Mouse (Mus musculus): Measurements from ENCODE around the gene Ilf2.

The Ilf2 gene

DNA sequence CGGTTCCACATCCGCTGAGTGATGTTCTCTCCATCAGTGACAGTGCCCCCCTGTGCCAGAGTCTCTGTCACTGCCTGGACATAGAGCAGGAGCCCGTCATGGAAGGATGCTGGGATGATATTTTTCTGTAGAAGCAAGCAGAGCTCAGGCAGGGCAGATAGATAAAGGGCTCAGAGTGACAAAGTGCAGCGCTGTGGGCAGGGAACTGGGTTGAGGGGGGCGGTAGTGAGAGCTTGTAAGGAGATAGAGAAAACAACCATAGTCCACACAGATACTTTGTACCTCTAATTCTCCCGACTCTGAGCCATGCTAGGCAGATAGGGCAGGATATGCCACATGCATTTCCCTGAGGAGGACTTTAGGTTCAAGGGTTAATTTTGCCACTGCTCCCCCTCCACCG, 13.3 kb upstream of the Ilf2 start:
- DNase-seq (ENCODE audit: low read depth, low spot score) = no peak

DNA sequence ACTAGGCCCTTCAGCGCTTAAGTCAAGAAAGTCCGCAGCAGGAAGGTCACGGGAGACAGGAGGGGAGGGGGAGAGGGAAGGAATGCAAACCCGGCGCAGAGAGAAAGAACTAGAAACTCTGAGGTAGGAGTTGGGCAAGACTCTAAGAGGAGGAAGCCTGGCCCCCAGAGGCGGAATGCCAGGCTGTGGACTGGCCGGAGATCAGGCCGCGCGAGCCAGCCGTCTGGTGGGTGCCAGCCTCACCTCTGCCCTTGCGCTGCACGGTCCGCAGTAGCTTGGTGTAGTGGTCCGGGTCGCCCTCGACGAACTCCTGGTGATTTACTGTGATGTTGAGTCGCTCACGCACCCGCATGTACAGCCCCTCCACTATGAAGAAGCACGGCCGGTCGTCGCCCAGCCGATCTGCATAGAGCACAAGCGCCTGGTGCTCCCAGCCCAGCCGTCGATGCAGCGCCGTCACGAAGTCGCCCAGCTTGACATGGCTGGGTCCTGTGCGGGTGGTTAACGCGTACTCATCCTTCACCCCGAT, 11.3 kb upstream of the Ilf2 start:
- no peak for DNase-seq (ENCODE audit: low read depth, low spot score)

DNA sequence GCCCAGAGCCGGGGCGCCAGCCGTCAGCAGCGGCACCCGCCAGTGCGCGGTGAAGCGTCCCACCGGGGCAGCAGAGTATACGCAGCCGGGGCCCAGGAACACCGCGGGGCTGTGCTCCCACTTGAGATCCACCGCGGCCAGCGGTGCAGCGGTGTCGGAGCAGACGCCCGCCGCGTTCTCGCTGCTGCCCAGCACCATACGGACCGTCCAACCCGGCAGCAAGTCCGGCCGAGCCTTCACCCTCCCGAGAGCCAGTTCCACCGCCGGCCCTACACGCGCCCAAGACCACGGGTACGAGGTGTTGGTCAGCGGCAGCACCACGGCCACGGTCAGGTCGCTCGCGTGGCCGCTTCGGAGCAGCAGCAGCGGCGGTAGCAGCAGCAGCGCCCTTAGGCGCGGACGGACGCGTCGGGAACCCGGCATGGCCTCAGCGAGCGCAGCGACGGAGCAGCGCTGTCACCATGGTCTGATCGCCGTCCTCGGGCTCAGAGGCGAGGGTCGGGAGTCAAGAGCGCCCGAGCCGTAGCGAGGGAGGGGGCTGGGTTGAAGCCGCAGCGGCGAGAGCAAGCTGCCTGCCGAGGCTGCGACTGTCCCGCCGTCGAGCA, 10.7 kb upstream of the Ilf2 start:
- DNase-seq (ENCODE audit: low read depth, low spot score) = no peak

DNA sequence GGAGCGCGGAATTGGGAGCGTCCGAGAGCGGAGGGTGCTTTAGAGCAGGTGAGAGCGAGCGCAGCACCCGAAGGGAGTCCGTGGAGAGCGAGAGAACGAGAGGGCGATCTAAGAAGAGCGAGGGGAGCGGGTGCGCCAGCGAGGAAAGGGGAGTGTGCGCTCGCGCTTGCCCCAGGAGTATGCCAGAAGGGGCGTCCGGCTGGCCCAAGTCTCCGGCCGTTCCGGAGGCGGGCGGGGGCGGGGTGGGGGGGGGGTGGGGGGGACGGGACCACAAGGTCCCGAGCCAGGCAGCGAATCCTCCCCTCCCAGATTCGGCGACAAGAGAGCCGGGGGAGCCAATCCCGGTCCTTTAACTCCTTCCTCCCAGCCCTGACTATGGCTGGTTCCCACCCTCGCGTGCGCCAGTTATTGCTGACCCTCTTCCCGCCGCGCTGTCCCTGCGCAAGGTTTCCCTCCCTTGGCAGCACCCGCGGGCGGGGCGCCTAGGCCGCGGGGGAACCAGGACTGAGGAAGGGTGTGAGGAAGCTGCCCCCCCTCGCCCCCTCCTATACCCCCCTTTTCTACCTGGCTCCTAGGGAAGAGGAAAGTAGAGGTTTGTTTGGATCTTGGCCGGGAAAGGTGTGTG, 10.1 kb upstream of the Ilf2 start, which contains the start of gene Npr1:
Gene Npr1 (minus strand): TSS at position 181 of the 625 bp plus-strand sequence.
- no peak for DNase-seq (ENCODE audit: low read depth, low spot score)

DNA sequence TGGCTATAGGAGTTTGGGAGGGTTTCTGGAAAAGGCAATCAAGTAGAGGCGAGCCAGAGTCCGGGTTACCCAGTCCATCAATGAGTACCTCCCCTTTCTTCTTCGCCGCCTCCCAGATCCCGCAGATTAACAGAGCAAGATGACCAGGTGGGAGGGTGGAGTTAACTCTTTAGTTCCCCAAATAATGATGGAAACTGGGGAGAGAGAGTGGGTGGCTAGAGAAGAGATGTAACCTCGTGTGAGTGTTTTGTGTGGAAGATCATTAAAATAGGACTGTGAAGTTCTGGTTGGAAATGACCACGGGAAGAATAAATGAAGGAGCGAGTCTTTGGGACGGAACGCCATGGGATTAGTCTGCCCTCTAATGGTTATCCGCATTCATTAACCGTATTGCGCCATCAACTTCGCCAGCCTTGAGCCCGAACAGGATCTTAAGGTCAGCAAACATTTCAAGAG, 9.6 kb upstream of the Ilf2 start:
- DNase-seq (ENCODE audit: low read depth, low spot score) = peak; percentile 91

DNA sequence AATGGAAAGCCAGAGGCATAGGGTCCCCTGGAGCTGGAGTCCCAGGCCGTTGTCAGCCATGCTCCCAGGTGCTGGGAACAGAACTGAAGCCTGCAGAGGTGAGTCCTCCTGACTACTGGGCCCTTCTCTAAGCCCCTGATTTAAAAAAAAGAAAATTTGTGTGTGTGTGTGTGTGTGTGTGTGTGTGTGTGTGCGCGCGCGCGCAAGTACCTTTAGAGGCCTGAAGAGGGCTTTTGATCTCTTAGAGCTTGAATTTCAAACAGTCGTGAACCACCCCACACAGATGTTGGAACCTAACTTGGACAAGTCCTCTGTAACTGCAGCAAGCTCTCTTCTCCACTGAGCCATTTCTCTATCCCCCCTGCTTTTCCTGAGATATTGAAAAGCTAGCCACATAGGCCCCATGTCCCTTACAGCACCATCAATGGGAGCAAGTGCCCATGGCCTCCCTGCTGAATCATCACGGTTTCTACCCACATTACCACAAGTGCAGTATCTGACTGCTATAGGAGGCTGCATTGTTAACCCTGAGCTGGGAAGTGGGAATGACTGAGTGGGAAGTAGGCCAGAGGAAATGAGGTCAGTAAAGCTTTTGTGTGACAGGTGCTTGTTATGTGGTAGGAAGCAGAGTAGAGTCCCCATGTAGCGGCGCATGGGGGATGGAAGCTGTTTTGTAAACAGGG, 8.2 kb upstream of the Ilf2 start:
- DNase-seq (ENCODE audit: low read depth, low spot score) = no peak

DNA sequence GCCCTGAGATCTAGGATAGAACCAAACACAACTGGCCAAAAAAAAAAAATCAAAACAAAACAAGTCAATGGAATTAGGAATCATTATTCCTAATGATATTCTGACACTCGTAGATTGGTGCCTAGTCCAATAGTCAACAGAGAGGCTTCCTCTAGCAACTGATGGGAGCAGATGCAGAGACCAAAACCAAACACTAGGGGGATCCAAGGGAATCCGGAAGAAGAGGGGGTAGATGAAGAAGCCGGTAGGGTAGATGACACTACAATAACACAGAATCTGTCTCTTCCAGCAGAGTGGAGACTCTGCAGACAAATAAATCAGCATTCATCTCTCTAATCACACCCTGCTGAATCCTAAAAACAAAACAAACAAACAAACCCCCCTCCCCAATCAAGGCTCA, 3.7 kb upstream of the Ilf2 start:
- DNase-seq (ENCODE audit: low read depth, low spot score) = peak; percentile 76

DNA sequence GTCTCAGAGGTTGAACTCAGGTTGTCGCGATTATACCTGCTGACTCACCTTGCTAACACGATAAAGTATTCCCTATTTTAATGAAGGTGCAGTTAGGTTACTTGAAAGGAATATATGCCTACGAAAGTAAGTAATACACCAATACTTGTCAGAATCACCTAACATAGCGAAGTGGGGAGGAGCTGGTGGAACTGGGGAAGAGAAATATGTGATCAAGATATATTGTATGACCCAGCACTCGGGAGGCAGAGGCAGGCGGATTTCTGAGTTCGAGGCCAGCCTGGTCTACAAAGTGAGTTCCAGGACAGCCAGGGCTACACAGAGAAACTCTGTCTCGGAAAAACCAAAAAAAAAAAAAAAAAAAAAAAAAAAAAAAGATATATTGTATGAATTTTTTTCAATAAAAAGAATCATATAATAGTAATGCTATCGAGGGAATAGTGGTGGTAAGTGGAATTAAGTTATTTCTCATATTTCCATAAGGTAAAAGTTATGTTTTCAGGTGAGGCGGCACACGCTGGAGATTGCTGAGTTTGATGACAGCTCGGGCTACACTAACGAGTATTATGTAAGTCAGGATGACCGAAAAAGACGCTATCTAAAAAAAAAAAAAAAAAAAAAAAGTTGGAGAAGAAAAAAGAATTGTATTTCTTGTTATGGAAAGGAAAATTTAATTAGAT, 635 bp upstream of the Ilf2 start:
- DNase-seq (ENCODE audit: low read depth, low spot score) = peak; percentile 46

DNA sequence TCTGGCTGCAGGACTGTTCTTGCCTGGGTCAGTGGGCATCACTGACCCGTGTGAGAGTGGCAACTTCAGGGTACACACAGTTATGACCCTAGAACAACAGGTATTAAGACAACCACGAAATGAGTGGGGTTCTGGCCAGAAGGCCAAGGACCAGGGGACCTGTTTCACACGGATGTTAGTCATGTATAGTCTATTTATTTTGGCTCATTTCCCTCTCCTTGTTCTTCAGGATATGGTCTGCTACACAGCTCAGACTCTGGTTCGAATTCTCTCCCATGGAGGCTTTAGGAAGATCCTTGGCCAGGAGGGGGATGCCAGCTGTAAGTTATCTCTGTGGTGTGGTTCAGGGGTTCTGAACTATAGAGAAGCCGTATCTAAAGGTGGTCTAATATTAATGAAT, 11.1 kb downstream of the Ilf2 start:
- DNase-seq (ENCODE audit: low read depth, low spot score) = peak; percentile 63

DNA sequence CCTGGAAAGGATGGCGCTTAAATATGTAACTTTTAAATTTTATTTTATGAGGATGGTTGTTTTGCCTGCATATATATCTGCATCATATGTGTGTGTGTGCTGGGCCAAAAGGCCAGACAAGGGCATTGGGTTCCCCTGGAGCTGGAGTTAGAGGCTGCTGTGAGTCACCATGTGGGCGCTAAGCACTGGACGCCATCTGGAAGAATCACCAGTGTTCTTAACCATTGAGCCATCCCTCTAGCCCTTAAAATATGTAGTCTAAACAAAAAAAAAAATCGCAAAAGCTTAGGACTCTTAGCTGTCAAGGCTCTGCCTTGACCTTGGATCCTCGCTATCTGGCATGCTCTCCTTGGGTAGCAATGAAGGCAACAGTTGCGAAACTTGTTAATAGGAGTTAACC, 12.7 kb downstream of the Ilf2 start:
- DNase-seq (ENCODE audit: low read depth, low spot score) = peak; percentile 80

DNA sequence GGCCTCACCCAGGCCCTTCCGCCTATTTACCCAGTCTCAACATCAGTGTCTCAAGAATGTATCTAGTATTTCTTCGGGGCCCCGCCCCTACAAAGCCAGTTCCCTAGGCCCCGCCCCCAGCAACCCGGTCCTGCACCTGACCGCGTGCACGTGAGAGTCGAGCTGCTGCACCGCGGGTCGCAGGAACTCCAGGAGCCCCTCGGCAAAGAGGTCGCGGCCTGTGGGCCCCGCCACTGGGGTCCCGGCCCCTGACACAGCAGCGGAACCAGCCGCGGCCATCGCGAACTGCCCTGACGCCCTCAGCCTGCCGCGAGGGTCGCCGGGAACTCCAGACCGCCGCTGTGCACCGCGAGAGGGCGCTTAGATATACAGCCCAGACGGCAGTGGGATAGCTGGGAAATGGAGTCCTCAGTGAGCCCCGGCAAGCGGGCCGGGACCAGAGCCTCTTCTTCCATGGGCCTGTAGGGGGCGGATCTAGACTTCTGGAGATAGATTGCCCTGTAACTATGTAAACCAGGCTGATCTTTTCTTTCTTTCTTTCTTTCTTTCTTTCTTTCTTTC, 14.8 kb downstream of the Ilf2 start, which contains the start of gene Snapin:
Gene Snapin (minus strand): TSS at position 338 of the 561 bp plus-strand sequence.
- DNase-seq (ENCODE audit: low read depth, low spot score) = peak; percentile 98

DNA sequence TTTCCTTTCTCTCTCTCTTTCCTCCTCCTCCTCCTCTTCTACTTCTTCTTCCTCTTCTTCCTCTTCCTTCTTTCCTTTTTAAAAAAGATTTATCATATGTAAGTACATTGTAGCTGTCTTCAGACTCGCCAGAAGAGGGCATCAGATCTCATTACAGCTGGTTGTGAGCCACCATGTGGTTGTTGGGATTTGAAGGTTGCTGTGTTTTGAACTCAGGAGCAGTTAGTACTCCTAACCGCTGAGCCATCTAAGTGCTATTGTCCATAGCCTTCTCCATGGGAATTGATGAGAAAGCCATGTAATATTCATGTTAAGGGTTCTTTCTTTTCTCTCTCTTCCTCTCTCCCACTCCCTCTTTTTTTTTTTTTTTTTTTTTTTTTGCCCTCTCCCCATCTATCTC, 15.4 kb downstream of the Ilf2 start:
- peak; percentile 79 for DNase-seq (ENCODE audit: low read depth, low spot score)

DNA sequence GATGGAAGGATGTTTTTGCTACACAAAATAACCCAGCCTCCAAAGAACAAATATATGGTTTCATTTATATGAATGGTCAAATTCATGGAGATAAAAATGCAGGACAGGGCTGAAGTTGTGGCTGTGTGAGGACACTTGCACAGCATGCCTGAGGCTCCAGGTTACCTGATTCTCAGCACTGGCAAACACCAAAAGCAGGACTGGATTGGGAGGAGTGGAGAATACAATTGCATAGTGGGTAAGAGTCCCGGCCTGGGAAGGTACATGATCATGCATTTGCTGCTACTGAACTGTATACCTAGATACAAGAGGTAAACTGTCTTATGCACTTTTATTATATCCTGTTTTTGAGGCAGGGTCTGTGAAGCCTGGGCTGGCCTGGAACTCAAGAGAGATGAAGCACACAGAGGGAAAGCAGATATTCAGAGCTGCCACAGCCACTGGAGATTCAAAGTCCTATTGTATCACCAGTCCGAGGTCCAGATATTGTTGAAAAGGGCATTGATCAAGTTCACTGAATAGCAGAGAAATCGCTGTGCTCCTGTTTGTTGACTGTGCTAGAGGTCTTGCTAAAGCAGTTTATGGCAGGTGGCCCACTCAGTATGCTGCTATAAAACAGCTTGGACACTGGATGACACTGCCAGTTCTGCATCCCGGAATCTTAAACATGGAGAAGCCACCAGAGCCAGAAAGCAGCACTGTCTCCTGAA, 18.1 kb downstream of the Ilf2 start:
- DNase-seq (ENCODE audit: low read depth, low spot score) = no peak

DNA sequence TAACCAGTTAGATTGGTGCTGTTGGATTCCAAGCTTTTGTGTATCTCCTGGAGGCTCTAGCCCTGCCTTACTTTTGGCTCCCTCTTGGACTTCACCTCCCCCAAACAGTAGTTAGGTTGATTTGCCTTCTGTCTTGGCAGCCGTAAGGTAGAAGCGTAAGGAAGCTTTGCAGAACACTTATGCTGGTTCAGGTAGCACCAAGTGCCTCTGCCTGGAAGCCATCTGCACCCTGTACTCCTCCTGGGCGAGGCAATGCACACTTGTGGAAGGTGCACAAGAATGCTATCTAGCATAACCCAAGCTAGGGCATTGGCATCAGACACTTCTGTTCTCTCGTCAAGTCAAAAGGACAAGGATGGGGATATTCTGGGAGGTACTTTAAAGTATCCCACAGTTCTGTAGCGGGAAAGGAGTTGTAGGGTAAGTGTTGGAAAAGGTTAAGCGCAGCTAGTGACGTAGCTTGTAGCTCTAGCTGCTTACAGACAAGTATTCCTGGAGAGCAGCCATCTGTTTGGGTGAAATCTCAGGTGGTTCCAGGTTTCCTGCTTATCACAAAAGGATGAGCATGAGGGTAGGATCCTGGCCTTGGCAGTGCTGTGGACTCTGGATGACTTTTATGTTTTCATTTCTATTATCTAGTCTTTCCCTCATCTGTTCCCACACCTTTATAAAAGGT, 20.1 kb downstream of the Ilf2 start:
- DNase-seq (ENCODE audit: low read depth, low spot score) = no peak

DNA sequence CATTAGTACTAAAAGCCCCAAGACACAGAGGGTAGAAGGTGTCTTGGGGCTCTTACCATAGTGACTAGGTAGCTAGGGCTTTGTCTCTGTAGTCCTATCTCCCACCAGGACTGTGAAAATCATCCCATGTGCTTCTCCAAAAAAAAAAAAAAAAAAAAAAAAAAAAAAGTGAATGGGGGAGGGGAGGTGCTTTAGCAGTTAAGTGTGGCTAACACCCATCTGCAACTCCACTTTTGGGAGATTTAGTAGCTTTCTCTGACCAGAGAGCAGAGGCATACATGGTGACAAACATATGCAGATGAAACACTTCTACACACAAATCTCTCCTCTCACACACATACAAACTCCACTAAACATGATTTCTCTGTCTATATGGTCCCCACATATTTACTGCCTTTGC, 21.7 kb downstream of the Ilf2 start:
- no peak for DNase-seq (ENCODE audit: low read depth, low spot score)

DNA sequence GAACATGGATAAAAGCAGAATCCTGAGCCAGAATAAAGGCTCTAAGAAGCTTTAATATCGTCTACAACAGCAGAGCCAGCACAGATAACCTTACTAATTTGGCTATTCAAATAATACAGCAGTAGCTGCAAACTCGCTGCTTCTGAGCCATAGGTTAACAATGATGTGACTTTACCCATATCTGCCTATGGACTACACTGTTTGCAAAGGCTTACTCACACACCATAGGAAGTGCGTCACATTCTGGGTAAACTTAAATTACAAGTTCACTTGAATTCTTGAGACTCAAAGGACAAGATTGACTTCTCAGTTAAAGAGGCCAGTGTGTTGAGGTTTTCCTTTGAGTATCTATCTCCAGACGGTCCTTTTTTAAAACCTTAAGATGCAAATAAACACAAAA, 27.5 kb downstream of the Ilf2 start:
- no peak for DNase-seq (ENCODE audit: low read depth, low spot score)

DNA sequence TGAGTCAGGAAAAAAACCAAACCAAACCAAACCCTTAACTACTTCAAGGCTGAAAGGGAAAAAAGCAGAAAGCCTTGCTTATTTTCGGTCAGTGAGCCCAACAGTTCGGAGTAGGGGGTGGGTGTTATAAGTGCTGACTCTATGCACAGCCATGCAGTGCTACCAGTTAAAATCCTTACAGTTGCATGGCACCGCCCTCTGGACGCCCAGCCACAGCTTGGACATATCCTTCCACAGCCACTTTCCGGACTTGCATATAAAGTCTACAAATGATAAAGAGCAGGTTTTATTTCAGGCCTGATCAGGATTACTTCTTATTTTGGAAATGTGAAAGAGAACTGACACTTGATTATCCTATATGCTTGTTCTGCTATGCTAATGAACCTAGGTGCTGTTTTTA, 29.3 kb downstream of the Ilf2 start:
- DNase-seq (ENCODE audit: low read depth, low spot score) = no peak

DNA sequence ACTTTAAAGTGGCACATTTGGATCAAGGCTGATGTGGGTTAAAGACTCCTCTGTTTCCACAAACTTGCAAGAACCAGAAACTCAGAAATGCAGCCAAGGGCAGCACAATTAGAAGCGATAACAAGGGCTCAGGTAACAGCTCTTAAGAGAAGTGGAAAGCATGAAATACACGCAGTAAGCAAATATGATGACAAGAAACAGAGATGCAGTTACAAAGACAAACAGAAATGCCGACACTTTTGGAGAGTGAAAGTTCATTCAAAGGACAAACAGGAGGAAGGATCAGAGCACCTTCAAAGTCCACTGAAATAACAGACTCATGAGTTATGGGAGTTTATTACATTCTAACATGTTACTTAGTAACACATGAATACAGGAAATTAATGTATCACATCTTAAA, 30.4 kb downstream of the Ilf2 start:
- no peak for DNase-seq (ENCODE audit: low read depth, low spot score)

DNA sequence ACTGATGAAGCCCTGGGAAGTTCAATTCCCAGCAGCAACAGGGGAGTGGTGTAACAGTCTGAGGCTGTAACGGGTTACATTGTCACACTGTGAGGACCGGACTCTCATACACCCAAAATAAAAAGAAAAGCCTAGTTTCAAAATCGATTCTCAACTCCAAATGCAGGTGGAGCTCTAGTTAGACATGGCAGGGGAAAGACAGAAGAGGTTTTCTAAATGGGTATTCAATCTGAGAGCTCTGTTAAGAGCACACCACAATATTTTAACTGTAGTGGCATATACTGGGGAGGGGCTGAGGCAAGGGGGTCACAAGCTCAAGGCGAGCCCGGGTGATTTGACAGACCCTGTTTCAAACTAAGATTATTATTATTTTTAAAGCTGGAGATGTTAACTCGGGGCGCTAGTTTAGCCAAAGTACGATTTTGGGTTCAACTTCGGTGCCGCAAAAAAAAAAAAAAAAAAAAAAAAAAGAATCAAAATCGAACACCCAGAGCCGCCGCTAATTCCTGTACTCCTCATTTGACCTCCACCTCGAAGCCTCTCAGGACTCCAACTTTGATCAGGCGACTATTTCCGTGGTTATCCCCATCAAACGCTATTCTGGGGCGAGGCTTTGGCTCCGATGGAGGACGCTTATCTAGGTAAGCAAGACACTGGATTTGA, 32.5 kb downstream of the Ilf2 start:
- peak; percentile 59 for DNase-seq (ENCODE audit: low read depth, low spot score)

Measured in 3T3-L1 (cell line).